Mouse (Mus musculus) bone marrow macrophage, adult 2 months (primary cell): ENCODE data around the gene Ccn1. TPM values are rescaled to one million over a fixed set of nuclear protein-coding genes. Genes with fewer than 3 reads are reported as not detected.

Source experiments
- H3K27ac ChIP-seq: 2 replicates; pipeline ENCODE4 v1.5.1; 2012; ENCODE audit warnings: low read depth, low read length; ENCODE audit not compliant: insufficient read depth
- H3K4me1 ChIP-seq: 2 replicates; pipeline ENCODE4 v1.6.1; 2012; ENCODE audit warnings: low read length; ENCODE audit not compliant: control insufficient read depth, insufficient read depth
- H3K4me3 ChIP-seq: 2 replicates; pipeline ENCODE4 v1.5.1; 2012; ENCODE audit warnings: mild to moderate bottlenecking, low read length, moderate library complexity; ENCODE audit not compliant: insufficient read depth
- CTCF ChIP-seq: IDR thresholded peaks from 2 replicates; pipeline ENCODE4 v1.5.1; 2012; ENCODE audit warnings: low read depth, mild to moderate bottlenecking, low read length, moderate library complexity
- POLR2A ChIP-seq: IDR thresholded peaks from 2 replicates; pipeline ENCODE4 v1.6.1; 2012; ENCODE audit warnings: mild to moderate bottlenecking, low read depth, low read length, borderline replicate concordance
- polyA plus RNA-seq: library from polyadenylated mRNA; stranded (reverse); fragments of >200 nt; gene quantifications from 2 replicates; pipeline ENCODE4 v1.2.4, GENCODE M21; 2012; ENCODE audit not compliant: missing spikeins, insufficient read depth, insufficient read length

Gene Ccn1
- polyA plus RNA-seq = 3.6 and 4.1 TPM in 2 replicates

GRCm38 (mm10) chr3:145649852-145650202, at the start of gene Ccn1:
TSS of gene Ccn1 (minus strand) at chr3:145649981.
- H3K4me1 ChIP-seq = peaks cover 5% of the 10 kb centered on the region; the same call in 1 of the 2 replicates
- no peak for TF ChIP-seq CTCF
- TF ChIP-seq POLR2A = no peak
- peak within 1 kb of the TSS; percentile 61 for H3K4me3 ChIP-seq
- H3K27ac ChIP-seq = no peak within 1 kb of the TSS

- H3K27ac ChIP-seq = no peak overlapping the region
Measured at GRCm38 (mm10) chr3:145693361-145693760, 43.6 kb upstream of the Ccn1 start.

DNA sequence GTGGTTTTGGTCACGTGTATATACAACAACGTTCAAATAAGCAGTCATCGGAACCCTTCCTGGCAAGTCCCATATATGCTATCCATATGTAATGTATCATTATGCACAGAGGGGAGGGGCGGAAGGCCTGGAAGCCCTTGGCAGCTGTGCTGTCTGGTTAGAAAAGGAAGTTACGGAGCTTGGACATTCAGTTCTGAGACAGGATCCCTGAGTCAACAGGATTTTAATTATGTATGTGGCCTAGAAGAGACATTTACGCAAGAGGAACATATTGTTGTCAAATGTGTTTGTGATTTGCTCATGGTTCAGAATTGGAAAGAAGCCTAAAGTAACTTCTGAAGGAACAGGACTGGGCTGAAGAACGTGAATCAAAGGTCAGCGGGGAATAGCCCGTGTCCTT, 42.3 kb upstream of the Ccn1 start:
- H3K27ac ChIP-seq = peak overlapping the region; percentile 15; the same call in 1 of the 2 replicates
- H3K4me3 ChIP-seq = no peak overlapping the region
- H3K4me1 ChIP-seq = peaks cover 12% of the 10 kb centered on the region
- TF ChIP-seq POLR2A (no peak), CTCF (no peak)

More at GRCm38 (mm10) chr3:145693361-145693760, 43.6 kb upstream of the Ccn1 start:
- H3K4me3 ChIP-seq = no peak overlapping the region
- peaks cover 12% of the 10 kb centered on the region for H3K4me1 ChIP-seq
- no peak for TF ChIP-seq POLR2A
- TF ChIP-seq CTCF = no peak

DNA sequence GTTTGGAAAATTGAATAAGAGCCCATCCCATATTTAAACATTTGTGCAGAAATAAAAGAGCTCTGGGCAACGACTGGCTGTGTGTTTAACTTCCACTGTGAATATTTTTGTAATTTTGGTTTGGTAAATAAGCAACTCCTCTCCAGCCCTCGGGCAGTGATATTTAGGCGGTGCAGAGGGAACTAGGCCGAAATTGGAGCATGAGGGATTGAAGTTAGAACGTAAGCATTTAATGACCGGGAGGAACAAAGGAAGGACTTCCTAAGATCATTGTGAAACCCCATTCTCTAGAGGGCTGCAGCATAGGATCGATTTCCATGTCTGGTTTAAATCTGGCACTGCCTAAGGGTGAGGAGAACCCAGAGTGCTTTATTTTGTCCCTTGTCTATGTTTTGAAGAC, 41.6 kb upstream of the Ccn1 start:
- TF ChIP-seq CTCF (no peak), POLR2A (no peak)
- Histone ChIP-seq H3K4me1 (peaks cover 12% of the 10 kb centered on the region), H3K27ac (no peak overlapping the region), H3K4me3 (no peak overlapping the region)

GRCm38 (mm10) chr3:145689271-145689670, 39.5 kb upstream of the Ccn1 start:
- peaks cover 12% of the 10 kb centered on the region for H3K4me1 ChIP-seq
- no peak overlapping the region for H3K4me3 ChIP-seq
- TF ChIP-seq CTCF (no peak), POLR2A (no peak)
- no peak overlapping the region for H3K27ac ChIP-seq

DNA sequence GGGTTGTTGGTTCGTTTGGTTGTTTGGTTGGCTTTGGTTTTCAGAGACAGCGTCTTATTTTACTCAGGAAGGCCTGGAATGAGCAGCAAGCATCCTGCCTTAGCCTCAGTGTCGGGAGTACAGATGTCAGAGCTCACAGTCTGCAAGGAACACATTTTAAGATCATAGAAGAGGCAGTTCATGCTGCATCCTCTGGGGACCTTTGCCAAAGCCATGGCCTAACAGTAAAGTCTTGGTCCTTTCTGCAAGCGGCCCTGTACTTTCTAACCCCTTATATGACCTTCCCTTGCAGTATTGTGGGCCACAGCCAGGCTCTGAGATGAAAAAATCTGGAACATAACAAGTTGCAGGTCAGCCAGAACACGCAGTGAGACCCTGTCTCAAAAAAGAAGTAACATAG, 38.1 kb upstream of the Ccn1 start:
- TF ChIP-seq POLR2A = no peak
- TF ChIP-seq CTCF = no peak
- H3K4me1 ChIP-seq = peaks cover 10% of the 10 kb centered on the region
- no peak overlapping the region for H3K27ac ChIP-seq
- H3K4me3 ChIP-seq = no peak overlapping the region

DNA sequence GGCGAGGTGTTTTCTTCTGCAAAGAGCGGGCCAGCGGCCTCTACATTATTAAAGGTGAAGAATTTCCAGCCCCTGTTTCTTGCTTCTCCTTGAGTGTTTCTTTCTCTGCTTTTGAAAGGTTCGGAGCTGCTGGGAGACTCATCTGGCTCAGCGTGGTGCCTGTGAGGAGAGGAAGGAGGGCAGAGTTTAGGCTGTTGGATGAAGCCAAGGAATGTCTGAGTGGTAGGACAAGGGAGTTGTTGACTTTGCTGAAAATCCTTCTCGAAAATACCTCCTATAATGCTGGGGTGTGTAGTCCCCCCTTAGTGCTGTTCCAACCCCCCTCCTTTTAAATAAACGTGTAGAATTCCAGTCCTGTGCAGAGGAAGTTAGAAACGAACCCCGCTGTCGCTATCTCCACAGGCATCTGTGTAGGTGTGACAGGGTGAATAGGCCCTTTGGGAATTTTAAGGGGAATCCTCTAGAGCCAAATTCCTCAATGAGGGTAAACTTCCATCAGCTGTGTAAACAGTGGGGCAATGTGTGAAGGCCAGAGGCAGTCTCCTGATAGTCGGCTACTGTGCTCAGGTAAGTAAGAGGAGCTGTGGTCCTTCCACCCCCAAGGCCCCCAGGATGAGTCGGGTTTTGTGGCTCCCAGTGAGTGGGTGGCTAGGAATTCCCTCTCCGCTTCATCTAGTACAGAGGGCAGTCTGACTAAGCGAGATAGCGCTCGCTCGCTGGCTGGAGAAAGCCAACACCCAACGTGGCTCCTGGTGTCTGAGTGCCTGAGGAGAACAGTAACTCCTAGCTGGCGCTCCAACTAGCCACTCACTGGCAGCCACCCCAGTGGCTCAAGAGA, 35.0 kb upstream of the Ccn1 start:
- Histone ChIP-seq H3K4me1 (no peaks in the 10 kb centered on the region), H3K4me3 (no peak overlapping the region), H3K27ac (no peak overlapping the region)
- no peak for TF ChIP-seq POLR2A
- no peak for TF ChIP-seq CTCF

DNA sequence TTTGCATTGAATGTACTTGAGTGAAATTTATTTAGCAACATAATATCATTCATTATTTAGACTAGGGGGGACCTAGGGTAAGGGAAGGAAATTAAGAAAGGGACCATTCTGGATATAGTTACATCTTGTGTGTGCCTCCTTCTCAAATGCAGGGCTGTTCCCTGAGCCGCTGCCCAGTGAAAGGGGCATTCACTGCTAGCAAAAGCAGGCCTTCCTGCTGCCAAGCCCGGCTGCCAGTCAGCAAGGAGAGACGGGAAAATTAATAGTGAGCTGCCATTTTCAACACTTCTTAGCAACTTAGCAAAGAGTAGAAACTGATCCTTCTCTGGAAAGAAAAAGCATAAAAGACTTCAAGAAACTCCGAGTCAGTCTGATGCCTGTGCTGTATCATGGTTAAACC, 34.4 kb upstream of the Ccn1 start:
- Histone ChIP-seq H3K4me1 (no peaks in the 10 kb centered on the region), H3K27ac (no peak overlapping the region), H3K4me3 (no peak overlapping the region)
- no peak for TF ChIP-seq CTCF
- TF ChIP-seq POLR2A = no peak

- no peak for TF ChIP-seq POLR2A
- no peak for TF ChIP-seq CTCF
- Histone ChIP-seq H3K27ac (no peak overlapping the region), H3K4me1 (no peaks in the 10 kb centered on the region), H3K4me3 (no peak overlapping the region)
Measured at GRCm38 (mm10) chr3:145681348-145681935, 31.7 kb upstream of the Ccn1 start.

DNA sequence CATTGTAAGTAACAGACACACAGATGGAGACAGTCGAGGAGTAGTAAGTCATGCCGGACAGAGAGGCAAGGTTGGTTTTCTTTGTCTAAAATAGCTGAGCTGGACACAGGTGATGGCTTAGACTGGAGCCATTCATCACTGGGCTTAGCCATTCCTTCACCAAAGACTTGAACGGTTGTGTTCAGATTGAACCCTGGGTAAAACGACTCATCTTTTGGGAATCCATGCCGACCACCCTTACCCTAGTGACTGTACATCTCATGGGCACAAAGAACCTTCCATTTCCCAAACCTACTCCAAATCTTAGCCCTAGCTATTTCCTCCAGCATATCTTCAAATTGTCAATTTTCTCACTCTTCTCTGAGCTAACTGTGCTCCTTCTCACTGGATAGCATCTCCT, 30.9 kb upstream of the Ccn1 start:
- TF ChIP-seq POLR2A (no peak), CTCF (no peak)
- no peaks in the 10 kb centered on the region for H3K4me1 ChIP-seq
- H3K27ac ChIP-seq = no peak overlapping the region
- no peak overlapping the region for H3K4me3 ChIP-seq
